Mouse (Mus musculus) erythroblast, embryonic 14.5 days (primary cell): Measurements from ENCODE around the gene Limch1.

Source experiments
- GATA1 ChIP-seq: IDR thresholded peaks from 2 replicates; pipeline ENCODE4 v1.6.1; 2012; ENCODE audit warnings: low read length, inconsistent platforms, mixed read lengths
- TAL1 ChIP-seq: IDR thresholded peaks from 3 replicates; pipeline ENCODE4 v1.6.1; 2012; ENCODE audit warnings: low read length, inconsistent platforms, mixed read lengths

DNA sequence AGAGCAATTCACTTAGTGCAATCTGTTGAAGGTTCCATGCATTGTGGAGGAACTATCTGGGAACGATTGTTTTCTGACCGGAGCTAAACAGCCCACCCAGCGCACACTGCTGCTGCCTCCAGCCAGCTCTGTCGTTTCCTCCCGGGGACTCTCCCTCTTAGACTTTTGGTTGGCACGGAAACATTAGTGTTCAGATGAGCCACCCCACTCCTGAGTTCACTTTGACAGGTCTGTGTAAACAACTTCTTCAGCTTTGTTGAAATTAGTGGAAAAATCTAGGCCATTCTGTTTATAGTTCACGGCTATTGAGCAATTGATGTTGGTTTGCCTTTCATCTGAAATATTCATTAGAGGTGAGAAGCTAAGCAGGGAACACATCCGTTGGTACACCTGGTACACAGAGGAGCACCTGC is 53.0 kb downstream of the Limch1 start:
- TF ChIP-seq GATA1, result no peak
- no peak for TF ChIP-seq TAL1
